In the genomic region with DNA sequence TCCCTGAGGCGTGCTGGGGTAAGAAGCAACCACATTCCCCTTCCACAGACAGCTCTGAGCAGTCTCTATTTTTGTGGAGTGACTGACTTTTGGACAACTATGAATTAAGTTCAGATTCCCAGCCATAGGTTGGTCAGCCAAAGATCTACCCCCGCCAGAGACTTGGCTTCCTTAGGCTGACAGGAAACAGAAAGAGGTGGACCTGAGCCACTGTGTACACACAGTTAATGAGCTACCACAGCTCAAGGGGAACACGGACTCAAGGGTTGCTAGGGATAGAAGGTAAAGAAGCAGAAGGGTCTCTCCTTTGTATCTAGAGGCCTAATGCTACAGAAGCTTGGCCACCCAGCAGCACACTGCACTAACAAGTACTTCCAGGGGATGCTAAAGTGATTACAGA, we compare ENCODE assay signal across 12 mouse cellular contexts.
"Had no signal": no experiment of that assay in that cellular context is flagged by ENCODE, and none has a peak within 500 bp of the region (broad histone marks: within the 10 kb centered on the region; RNA-seq: fewer than 3 reads in every experiment).

No protein-coding gene starts in this region.

- H3K4me1 ChIP-seq: intestine, embryonic 15.5 days; midbrain, embryonic 13.5 days; stomach, embryonic 15.5 days had no signal

- H3K4me2 ChIP-seq: hindbrain, embryonic 14.5 days; intestine, embryonic 15.5 days; liver, embryonic 13.5 days; midbrain, embryonic 13.5 days; stomach, embryonic 15.5 days had no signal

- H3K27ac ChIP-seq: hindbrain, embryonic 14.5 days; intestine, embryonic 15.5 days; left cerebral cortex, adult 2 months; limb, embryonic 10.5 days; liver, embryonic 13.5 days; midbrain, embryonic 13.5 days; stomach, embryonic 15.5 days had no signal

- H3K27me3 ChIP-seq: intestine, embryonic 15.5 days; liver, embryonic 13.5 days; midbrain, embryonic 13.5 days; stomach, embryonic 15.5 days had no signal

- ATAC-seq: intestine, embryonic 15.5 days; midbrain, embryonic 13.5 days had no signal

- H3K4me3 ChIP-seq: intestine, embryonic 15.5 days; left cerebral cortex, adult 2 months; limb, embryonic 10.5 days; liver, embryonic 13.5 days; midbrain, embryonic 13.5 days; stomach, embryonic 15.5 days had no signal

- H3K9ac ChIP-seq: hindbrain, embryonic 14.5 days; intestine, embryonic 15.5 days; liver, embryonic 13.5 days; midbrain, embryonic 13.5 days; stomach, embryonic 15.5 days had no signal

- H3K36me3 ChIP-seq: intestine, embryonic 15.5 days; liver, embryonic 13.5 days; midbrain, embryonic 13.5 days; stomach, embryonic 15.5 days had no signal

- DNase-seq: kidney, adult 18-20 months; liver, embryonic 13.5 days; lung, adult 2 months; lung, postnatal 36 days; right cerebral cortex, postnatal 14 days; thymus, postnatal 4 days had no signal

- H3K9me3 ChIP-seq: intestine, embryonic 15.5 days; limb, embryonic 10.5 days; liver, embryonic 13.5 days; midbrain, embryonic 13.5 days; stomach, embryonic 15.5 days had no signal
